Comparison of ENCODE assay signal across 16 mouse cellular contexts in the genomic region with DNA sequence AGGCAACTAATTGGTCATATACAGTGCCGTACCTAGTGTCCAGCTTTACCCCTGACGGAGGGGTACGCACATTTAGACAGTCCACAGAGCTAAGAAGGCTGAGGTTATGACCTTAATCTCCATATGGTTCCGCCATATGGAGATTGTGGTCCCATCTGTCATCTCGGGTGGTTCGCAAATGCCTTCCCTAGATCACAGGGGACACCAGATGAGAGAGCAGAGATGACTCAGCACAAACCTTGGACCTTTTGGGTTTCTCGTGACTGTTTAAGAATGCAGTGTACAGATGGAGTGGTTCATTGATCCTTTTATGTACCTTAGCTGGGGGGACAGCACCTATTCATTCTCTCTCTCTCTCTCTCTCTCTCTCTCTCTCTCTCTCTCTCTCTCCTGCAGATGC. TPM values are rescaled to one million over a fixed set of nuclear protein-coding genes. Genes with fewer than 3 reads are reported as not detected.
DNase-seq lines count a peak whose midpoint lies in the region; ATAC-seq and TF ChIP-seq lines count a peak whose summit lies in the region.
"Had no signal": no experiment of that assay in that cellular context is flagged by ENCODE, and none has a peak within 500 bp of the region (broad histone marks: within the 10 kb centered on the region; RNA-seq: fewer than 3 reads in every experiment).

No protein-coding gene starts in this region.

- ATAC-seq in hindbrain, embryonic 11.5 days (ENCODE audit: low FRiP score) = peak; percentile 63
- no peak for ATAC-seq in hindbrain, embryonic 13.5 days (ENCODE audit: low FRiP score)
- ATAC-seq: activated CD4-positive, CD25-positive, alpha-beta regulatory T cell, adult 4 months had no signal

- no peaks in the 10 kb centered on the region for H3K36me3 ChIP-seq in hindbrain, embryonic 11.5 days (ENCODE audit: control insufficient read depth, insufficient read depth, low read length)
- H3K36me3 ChIP-seq in hindbrain, embryonic 13.5 days = no peaks in the 10 kb centered on the region
- H3K36me3 ChIP-seq in ES-Bruce4 (ENCODE audit: control insufficient read depth, insufficient read depth, low read length, poor library complexity, severe bottlenecking) = no peaks in the 10 kb centered on the region
- H3K36me3 ChIP-seq: neural tube, embryonic 13.5 days had no signal

- no peaks in the 10 kb centered on the region for H3K9me3 ChIP-seq in hindbrain, embryonic 11.5 days (ENCODE audit: control insufficient read depth, low read length)
- no peaks in the 10 kb centered on the region for H3K9me3 ChIP-seq in hindbrain, embryonic 13.5 days
- no peaks in the 10 kb centered on the region; the same call in 1 of the 2 replicates for H3K9me3 ChIP-seq in ES-Bruce4 (replicated peaks; ENCODE audit: control insufficient read depth, insufficient read depth, low read length, poor library complexity, severe bottlenecking)
- H3K9me3 ChIP-seq: neural tube, embryonic 13.5 days had no signal

- 36% methylated on average over 7 of the region's 7 CpGs for WGBS in hindbrain, embryonic 11.5 days
- WGBS in hindbrain, embryonic 13.5 days = 34% methylated on average over 7 of the region's 7 CpGs

- H3K4me3 ChIP-seq in hindbrain, embryonic 11.5 days (ENCODE audit: low read depth, low read length) = no peak overlapping the region
- H3K4me3 ChIP-seq in hindbrain, embryonic 13.5 days = no peak overlapping the region
- no peak overlapping the region for H3K4me3 ChIP-seq in ES-Bruce4 (ENCODE audit: low read depth, low read length)
- H3K4me3 ChIP-seq: heart, adult 2 months; neural tube, embryonic 13.5 days had no signal

- 0 out of 2 replicates have a peak overlapping the region, but pooled peaks have one; percentile 24 for H3K27ac ChIP-seq in hindbrain, embryonic 11.5 days (ENCODE audit: low read depth, low read length)
- H3K27ac ChIP-seq in hindbrain, embryonic 13.5 days = no peak overlapping the region
- no peak overlapping the region for H3K27ac ChIP-seq in ES-Bruce4 (ENCODE audit: insufficient read depth, low read length)
- H3K27ac ChIP-seq: heart, adult 2 months; neural tube, embryonic 13.5 days had no signal

- no peak for TF ChIP-seq POLR2A in ES-Bruce4 (IDR thresholded peaks at IDR 0.05; ENCODE audit: insufficient read depth, low read length)

- no peak for TF ChIP-seq CTCF in ES-Bruce4 (IDR thresholded peaks at IDR 0.05; ENCODE audit: low read depth, low read length)

- 0 out of 2 replicates have a peak, but pooled peaks have one; percentile 29 for TF ChIP-seq EP300 in ES-Bruce4 (IDR thresholded peaks at IDR 0.05; ENCODE audit: insufficient read depth, low read depth, low read length)

- H3K27me3 ChIP-seq in hindbrain, embryonic 11.5 days (ENCODE audit: control insufficient read depth, insufficient read depth, low read length) = no peaks in the 10 kb centered on the region
- H3K27me3 ChIP-seq in hindbrain, embryonic 13.5 days = no peaks in the 10 kb centered on the region
- no peaks in the 10 kb centered on the region for H3K27me3 ChIP-seq in ES-Bruce4 (ENCODE audit: control insufficient read depth, insufficient read depth, low read length, poor library complexity, severe bottlenecking)
- H3K27me3 ChIP-seq: neural tube, embryonic 13.5 days had no signal

- H3K4me1 ChIP-seq in hindbrain, embryonic 11.5 days (replicated peaks; ENCODE audit: control insufficient read depth, insufficient read depth, low read length) = no peaks in the 10 kb centered on the region
- peaks cover 15% of the 10 kb centered on the region for H3K4me1 ChIP-seq in hindbrain, embryonic 13.5 days (replicated peaks)
- no peaks in the 10 kb centered on the region for H3K4me1 ChIP-seq in ES-Bruce4 (ENCODE audit: control insufficient read depth, insufficient read depth, low read length)

- H3K9ac ChIP-seq in hindbrain, embryonic 11.5 days (ENCODE audit: low read depth, low read length) = no peak overlapping the region
- H3K9ac ChIP-seq in hindbrain, embryonic 13.5 days = no peak overlapping the region
- no peak overlapping the region for H3K9ac ChIP-seq in ES-Bruce4 (ENCODE audit: low read depth, poor library complexity, severe bottlenecking)
- H3K9ac ChIP-seq: neural tube, embryonic 13.5 days had no signal

- DNase-seq in hindbrain, embryonic 11.5 days (ENCODE audit: low spot score) = peak; percentile 50
- DNase-seq in cerebellum, adult 9-10 months = peak; percentile 59
- DNase-seq in mesoderm, embryonic 11.5 days (ENCODE audit: low read depth, low spot score) = peak; percentile 59
- no peak for DNase-seq in natural killer cell, adult 2 months (ENCODE audit: low spot score in 2 of 2)
- no peak for DNase-seq in urinary bladder, postnatal 36 days (ENCODE audit: low spot score in 2 of 2)
- DNase-seq in lung, postnatal 4 days = no peak
- DNase-seq: heart, adult 2 months; heart, postnatal 36 days; kidney, adult 11 months; liver; lung, postnatal 14 days; right cerebral cortex, postnatal 4 days had no signal

- no peak overlapping the region for H3K4me2 ChIP-seq in hindbrain, embryonic 11.5 days (replicated peaks; ENCODE audit: low read depth, low read length)
- no peak overlapping the region for H3K4me2 ChIP-seq in hindbrain, embryonic 13.5 days
- H3K4me2 ChIP-seq: neural tube, embryonic 13.5 days had no signal

RNA-seq across cellular contexts. Expression of gene Hpse, which starts 33.9 kb away (rescaled TPM):
- polyA plus RNA-seq in hindbrain, embryonic 11.5 days (2014; fragmentation: Nextera tagmentation; extraction: Ambion mirVana) = 1.6 and 2.4 TPM in 2 replicates
- 0.74 and 0.87 TPM in 2 replicates for polyA plus RNA-seq in hindbrain, embryonic 13.5 days (2015; fragmentation: Nextera tagmentation; extraction: Ambion mirVana)
- polyA plus RNA-seq in ES-Bruce4 (2011; ENCODE audit: insufficient read depth, insufficient read length, low read depth, missing spikeins) = 0.29 TPM in 1 of 2 replicates, not detected in the other

RNA-seq across cellular contexts. Expression of gene Helq, which starts 45.0 kb away (rescaled TPM):
- 18.2 and 24.8 TPM in 2 replicates for polyA plus RNA-seq in hindbrain, embryonic 11.5 days (2014; fragmentation: Nextera tagmentation; extraction: Ambion mirVana)
- polyA plus RNA-seq in hindbrain, embryonic 13.5 days (2015; fragmentation: Nextera tagmentation; extraction: Ambion mirVana) = 18.6 and 21.1 TPM in 2 replicates
- polyA plus RNA-seq in ES-Bruce4 (2011; ENCODE audit: insufficient read depth, insufficient read length, low read depth, missing spikeins) = 27.2 and 37.6 TPM in 2 replicates

RNA-seq across cellular contexts. Expression of gene Mrps18c, which starts 45.0 kb away (rescaled TPM):
- 167 TPM in 2 replicates for polyA plus RNA-seq in hindbrain, embryonic 11.5 days (2014; fragmentation: Nextera tagmentation; extraction: Ambion mirVana)
- 171 and 184 TPM in 2 replicates for polyA plus RNA-seq in hindbrain, embryonic 13.5 days (2015; fragmentation: Nextera tagmentation; extraction: Ambion mirVana)
- 79.1 and 93.6 TPM in 2 replicates for polyA plus RNA-seq in ES-Bruce4 (2011; ENCODE audit: insufficient read depth, insufficient read length, low read depth, missing spikeins)

Comparison
In these comparisons a context has a peak if more than half of its experiments do, and no peak if none do; other contexts are left out.
1. DNase-seq: peak in hindbrain, embryonic 11.5 days (single experiment), cerebellum, adult 9-10 months (single experiment) and mesoderm, embryonic 11.5 days (single experiment); none in natural killer cell, adult 2 months (0 of 2), urinary bladder, postnatal 36 days (0 of 2) and lung, postnatal 4 days (0 of 2).